Mouse (Mus musculus) stomach, adult 2 months (tissue): ENCODE data around the gene Mtx1. TPM values are rescaled to one million over a fixed set of nuclear protein-coding genes. Genes with fewer than 3 reads are reported as not detected.

ENCODE experiments used
- polyA plus RNA-seq: library from polyadenylated mRNA; depleted of rRNA; stranded (reverse); fragments of >200 nt; gene quantifications from 2 replicates; pipeline ENCODE4 v1.2.3, GENCODE M21; 2012; rRNA removed

Mtx1 gene
- 108 and 129 TPM in 2 replicates for polyA plus RNA-seq

DNA sequence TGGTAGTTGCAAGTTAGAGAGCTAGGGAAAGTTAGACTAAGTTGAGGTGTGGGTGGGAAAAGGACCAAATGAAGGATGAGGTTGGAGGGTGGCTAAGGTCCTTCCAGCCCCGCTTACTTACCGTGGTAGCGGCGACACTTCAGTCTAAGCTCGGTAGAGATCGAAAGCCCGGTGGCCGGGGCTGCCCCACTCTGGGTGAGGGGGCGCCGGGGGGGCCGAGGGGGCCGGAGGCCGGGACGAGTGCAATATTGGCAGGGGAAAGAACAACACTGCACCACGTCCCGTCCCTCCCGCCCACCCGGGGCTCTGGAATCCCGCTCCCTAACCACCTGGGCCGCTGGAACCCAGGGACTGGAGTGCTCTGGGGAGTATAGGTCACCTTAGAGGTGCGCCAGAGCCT, at the start of gene Mtx1:
Gene Mtx1 (minus strand): TSS at position 189 of the 400 bp plus-strand sequence.

DNA sequence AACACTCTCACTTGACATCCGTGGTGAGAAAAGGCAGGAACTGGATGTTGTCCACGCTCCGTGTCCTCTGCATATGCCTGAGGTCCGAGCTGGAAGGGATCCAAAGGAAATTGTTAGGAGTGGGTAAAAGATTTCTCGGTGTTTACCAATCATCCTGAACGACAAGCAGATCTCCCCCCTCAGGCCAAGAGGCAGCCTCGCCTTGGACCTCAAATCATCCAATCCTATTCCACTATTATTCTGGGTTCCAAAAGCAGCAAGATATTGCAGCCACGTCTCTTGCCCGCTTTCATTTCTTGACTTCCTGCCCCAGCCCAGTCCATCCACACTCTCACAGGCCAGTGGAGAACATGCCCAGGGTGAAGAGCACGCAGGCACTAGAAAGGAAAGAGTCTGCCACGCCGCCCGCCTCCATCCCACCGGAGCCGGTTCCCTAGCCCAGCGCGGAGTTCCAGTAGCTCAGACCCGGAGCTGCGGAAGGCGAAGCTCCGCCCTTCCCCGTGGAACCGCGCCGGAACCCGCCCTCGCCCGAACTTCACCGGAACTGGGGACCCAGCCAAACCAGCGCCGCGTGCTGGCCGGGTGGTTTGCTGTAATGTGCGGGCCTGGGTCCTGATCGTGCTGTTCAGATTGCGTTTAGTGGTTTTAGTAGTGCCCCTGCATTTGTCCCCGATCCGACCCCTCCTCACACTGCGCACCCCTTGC, 43.3 kb upstream of the Mtx1 start, which contains the start of gene Slc50a1:
Gene Slc50a1 (minus strand): TSS at position 520 of the 705 bp plus-strand sequence.

DNA sequence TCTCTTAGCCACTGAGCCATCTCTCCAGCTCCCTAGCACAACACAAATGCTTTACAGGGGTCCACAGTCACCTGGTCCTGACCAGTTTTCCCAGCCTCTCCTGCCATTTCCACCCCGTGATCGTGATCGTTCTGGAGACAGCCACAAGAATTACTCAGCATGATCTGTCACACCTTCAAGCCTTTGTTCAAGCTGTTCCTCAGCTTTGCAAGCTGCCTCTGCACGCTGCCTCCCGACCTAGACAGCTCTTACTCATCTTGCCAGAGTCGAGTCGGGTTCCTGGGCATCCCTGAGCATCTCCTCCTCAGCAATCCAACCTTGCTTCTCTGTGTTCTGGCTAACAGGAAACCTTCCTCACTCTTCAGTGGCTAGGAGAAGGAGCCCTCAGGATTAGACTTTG, 32.2 kb upstream of the Mtx1 start, which contains the start of gene Dpm3:
Gene Dpm3 (plus strand): TSS at position 283 of the 400 bp plus-strand sequence.

DNA sequence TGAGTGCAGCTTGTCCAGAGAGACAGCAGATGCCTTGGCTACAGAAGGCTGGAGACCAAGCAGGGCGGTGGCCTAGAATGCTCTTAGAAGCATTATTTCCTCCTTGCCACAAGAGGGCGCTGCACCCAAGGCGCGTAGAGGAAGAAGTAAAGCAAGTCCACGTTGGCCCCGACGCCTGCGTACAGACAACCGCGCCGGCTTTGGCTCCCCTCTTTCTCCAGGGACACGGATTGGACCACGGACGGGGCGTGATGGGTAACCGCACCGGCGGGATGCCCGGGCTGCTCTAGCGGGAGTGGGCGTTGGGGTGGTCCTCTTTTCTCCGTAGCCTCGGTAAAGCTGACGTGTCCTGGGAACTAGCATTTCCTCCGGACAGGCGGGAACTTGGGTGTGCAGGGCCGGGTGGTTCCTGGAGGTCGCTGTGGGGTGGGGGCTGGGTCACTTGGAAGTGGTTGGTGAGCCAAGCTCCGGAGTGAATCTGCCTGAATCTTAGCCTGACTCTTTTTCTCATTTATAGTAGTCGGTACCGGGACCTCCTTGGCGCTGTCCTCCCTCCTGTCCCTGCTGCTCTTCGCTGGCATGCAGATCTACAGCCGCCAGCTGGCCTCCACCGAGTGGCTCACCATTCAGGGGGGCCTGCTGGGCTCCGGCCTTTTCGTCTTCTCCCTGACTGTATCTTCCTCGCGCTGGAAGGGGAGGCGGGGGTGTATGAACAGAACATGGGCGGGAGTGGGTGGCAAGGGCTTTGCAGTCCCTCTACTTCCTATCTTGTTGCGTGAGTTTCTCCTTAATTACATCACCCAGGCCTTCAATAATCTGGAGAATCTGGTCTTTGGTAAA, 19.6 kb upstream of the Mtx1 start, which contains the start of gene Trim46:
Gene Trim46 (minus strand): TSS at position 49 of the 840 bp plus-strand sequence.

DNA sequence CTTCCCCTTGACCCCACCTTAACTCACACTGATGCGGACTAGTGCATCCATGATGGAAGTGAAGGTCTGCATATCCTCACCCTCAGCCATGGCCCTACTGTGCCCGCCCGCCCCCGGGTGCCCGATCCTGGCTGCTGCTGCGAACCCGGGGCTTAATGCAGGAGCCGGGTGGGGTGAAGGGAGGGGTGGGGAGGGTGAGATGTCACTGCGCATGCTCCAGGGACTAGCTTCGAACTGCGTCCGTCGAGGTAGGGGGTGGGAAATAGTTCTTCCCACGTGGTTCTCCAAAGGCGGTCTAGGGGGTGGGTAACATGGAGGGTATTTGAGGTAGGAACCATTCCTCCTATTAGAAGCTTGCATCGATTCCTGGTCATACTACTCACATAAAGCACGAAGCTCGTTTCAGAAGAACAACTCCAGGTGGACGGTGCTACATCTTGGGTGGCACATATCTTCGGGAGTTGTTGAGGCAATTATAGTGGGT, 18.8 kb upstream of the Mtx1 start, which contains the start of gene Krtcap2:
Gene Krtcap2 (plus strand): TSS at position 279 of the 484 bp plus-strand sequence.

DNA sequence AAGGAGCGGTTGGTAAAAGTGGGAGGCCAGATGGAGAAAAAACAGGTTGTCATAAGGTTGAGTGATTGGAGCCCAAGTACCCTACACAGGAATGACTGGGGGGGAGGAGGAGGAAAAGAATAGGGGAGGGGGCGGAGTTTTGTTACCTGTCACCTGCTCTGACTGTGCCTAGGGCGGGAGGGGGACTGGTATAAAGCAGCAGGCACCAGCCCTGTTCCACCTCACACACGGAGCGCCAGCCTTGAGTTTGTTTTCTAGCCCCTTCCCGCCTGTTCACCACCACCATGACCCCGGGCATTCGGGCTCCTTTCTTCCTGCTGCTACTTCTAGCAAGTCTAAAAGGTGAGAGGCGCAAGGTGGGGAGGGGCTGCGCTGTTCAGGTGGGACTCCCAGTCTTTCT, 1.9 kb upstream of the Mtx1 start, which contains the start of gene Muc1:
Gene Muc1 (plus strand): TSS at position 222 of the 400 bp plus-strand sequence.

DNA sequence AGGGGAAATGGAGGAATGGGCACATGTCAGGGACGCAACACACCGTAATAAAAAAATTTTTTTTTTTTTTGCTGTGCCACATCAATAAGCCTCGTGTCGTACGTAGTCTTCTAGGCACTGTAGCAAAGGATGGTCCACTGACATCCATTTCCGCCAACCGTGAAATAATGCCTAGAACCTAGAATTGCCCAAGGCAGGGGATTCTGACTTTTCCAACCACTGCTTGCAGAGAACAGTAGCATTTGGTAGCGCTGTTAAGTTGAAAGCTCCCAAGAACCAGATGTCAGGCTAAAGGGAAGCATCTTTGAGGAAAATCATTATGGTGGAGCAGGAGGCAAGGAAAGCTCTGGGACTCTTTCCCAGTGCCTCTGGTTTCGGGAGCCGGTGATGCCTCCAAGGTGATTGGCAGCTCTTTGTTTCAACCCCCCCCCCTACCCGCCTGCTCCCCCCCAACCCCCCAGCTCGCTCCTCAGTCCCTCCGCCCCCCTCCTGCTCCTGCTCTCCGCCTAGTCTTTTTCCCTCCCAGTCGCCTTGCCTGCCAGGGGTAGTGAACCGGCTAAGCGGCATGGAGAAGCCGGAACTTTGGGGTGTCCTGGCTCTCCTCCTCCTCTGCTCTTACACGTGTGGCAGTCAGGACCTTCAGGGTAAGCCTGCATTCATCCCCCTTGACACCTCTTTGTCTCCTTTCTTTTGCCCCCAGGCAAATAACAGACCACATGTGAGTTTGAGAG, 12.0 kb downstream of the Mtx1 start, which contains the start of gene Thbs3:
Gene Thbs3 (plus strand): TSS at position 500 of the 731 bp plus-strand sequence.

DNA sequence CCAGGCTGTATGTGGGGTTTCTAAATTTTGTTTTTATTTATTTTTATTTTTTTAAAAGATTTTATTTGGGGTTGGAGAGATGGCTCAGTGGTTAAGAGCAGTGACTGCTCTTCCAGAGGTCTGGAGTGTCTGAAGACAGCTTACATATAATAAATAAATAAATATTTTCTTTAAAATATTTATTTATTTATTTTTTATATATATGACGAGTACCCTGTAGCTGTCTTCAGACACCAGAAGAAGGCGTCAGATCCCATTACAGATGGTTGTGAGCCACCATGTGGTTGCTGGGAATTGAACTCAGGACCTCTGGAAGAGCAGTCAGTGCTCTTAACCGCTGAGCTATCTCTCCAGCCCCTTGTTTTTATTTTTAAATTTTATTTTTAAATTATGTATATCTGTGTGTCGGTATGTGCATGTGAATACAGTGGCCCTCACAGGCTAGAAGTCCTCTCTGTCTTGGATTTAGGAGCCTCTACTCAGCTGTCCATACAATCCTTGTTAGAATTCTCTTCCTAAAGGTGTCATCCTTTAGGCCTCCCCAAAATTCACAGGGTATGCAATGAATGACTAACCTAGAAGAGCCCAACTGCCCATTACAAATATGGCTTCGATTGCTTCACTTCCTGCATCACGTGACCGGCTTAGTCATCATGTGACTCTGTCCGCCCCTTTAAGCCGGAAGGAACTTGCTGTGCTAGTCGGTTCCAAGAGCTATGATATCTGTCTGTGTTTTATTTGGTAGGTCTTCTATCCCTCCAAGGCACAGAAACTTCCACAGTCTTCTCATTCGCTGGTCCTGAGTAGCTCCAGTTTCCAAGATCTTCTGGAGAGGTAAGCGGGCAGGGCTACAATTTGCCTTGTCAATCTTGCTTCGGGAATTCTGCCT, 24.4 kb downstream of the Mtx1 start, which contains the start of gene Gba:
Gene Gba (plus strand): TSS at position 676 of the 889 bp plus-strand sequence.

DNA sequence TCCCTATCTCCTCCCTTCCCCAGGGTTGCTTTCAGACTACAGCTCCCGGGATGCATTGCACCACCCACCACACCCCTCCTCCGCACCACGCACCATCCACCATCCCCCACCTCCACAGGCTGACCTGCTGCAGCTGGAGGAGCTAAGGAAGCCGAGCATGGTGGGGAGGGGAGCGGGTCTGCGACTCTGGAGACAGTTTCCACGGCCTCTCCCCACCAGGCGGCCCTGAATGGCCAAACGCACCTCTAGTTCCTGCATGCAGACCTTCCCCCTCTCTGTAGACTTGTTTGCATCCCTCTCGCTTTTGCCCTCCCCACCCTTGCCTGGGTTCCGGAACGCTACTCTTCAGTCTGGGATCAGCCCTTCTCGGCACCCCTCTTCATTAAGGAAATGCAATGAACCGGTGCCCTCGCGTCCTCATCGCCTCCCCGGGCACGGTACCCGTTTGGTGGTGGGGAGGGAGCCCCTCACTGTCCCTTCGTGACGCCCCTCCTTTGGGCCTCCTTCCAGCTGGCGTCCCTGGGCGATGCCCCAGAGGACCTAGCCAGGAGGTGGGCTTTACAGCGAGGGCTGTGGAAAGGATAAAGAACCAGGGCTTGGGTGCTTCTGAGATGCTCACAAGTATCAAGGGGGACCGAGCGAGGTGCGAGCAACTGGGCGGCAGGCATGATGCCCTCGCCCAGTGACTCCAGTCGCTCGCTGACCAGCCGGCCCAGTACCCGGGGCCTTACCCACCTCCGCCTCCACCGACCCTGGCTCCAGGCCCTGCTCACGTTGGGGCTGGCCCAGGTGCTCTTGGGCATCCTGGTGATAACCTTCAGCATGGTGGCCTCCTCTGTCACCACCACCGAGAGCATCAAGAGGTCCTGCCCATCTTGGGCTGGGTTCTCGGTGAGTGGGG, 43.6 kb downstream of the Mtx1 start, which contains the start of gene Fam189b:
Gene Fam189b (plus strand): TSS at position 86 of the 901 bp plus-strand sequence.

DNA sequence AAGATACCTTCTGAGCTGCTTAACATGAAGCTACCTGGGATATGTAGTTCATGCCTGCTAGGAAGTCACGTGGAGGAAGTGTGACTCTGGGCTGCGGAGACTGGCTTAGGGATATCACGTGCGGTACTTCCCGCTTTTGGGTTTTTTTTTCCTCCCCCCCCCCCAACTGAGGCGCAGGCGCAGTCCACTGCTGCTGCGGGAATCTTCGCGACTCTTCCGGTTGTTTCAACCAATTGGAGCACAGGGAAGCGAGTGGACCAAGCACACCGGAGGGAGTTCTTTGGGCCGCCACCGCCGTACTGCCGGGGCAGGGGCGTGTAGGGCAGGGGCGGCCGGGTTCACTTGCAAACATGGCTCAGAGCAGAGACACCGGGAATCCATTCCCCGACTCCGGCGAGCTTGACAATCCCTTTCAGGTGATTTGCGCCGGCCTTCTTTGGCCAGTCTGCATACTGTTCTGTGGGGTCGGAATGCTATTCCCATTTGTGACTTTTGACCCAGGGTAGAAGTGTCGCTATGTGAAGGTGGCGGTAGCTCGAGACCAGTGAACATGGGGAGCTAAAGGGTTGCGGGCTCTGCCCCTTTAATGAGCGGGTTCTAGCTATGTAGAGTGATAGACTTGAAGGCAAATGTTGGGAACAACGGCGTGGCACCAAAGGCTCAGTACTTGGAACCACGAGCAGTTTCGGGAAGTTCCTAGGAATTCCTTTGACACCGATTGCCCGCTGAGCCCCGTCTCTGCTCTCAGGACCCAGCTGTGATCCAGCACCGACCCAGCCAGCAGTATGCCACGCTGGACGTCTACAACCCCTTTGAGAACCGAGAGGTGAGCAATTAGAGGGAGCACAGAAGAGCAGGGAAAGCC, 49.4 kb downstream of the Mtx1 start, which contains the start of gene Scamp3:
Gene Scamp3 (plus strand): TSS at position 232 of the 865 bp plus-strand sequence.

DNA sequence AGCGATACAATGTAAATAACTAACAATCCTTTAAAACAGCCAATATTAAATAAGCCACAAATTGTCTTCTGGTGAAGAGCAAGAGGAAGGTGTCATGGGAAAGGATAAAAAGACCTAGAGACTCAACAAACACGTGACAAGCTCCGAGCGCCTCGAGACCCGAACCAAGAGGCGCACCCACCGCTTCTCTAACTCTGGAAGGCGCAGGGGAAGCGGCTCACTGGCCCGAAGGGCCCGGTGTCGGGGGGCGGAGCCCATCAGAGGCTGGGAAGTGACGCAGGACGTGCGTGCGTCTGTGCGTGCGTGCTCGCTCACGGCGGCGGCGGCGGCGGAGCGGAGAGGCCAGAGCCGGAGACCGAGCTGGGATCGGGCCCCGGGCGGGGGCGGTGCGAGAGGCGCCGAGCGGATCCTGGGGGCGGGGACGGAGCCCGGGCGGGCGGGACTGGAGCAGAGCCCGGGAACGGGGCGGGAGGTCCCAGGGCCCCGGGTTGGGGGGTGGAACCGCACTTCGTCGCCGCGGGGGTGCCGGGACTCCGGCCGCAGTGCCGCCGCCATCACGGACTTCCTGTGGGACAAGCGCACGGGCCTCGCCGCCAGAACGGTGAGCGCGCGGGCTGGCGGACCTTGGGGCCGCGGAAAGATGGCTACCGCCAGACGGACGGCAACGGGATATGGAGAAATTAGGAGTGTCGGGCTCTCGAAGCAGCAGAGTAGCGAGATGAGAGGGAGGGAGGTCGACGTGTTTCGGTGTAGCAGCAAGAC, 62.2 kb downstream of the Mtx1 start, which contains the start of gene Clk2:
Gene Clk2 (plus strand): TSS at position 290 of the 762 bp plus-strand sequence.

DNA sequence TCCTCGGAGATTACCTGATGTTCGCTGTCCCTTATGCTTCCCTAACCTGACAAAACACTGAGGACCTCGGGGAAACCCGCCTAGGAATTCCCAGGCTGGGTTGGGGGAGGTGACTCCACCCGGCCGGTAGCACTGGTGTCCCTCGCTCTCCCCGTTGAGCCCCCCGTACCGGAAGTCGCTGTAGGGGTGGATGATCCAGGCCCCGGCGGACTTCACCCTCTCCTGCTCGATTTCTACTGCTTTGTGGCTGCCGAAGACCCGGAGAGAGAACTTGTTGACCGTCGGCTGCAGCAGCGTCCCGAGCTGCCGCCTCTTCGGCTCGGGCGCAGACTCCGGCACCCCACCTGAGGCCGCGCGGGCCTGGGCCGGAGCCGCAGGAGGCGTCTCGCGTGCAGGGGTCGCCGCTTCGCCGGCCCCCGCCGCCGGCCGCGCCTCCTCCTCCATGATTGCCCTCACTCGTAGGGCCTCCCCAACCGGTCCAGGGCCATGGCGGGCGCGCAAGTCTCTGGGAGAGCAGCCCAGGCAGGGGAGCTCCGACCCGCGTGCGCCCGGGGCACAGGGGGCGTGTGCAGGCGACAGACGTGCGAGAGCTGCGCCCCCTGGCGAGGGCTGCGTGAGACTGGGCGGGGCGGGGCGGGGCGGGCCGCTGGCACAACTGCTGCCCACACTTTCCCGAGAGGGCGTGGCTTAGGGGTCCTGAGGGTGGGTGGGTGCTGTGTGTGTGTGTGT, 67.1 kb downstream of the Mtx1 start, which contains the start of gene Hcn3:
Gene Hcn3 (minus strand): TSS at position 581 of the 729 bp plus-strand sequence.

Other genes with a start within 250 kb of the Mtx1 start
- gene Rusc1, start 133.8 kb downstream of the Mtx1 start, polyA plus RNA-seq, result 33.5 and 43.6 TPM in 2 replicates
- gene Gm43738, start 126.0 kb downstream of the Mtx1 start, polyA plus RNA-seq, result not detected in 2 replicates
- gene Fdps, start 125.1 kb downstream of the Mtx1 start, polyA plus RNA-seq, result 111 and 125 TPM in 2 replicates
- 52.9 and 76.0 TPM in 2 replicates for gene Pklr, start 90.9 kb downstream of the Mtx1 start, polyA plus RNA-seq
- gene Hcn3, start 66.9 kb downstream of the Mtx1 start, polyA plus RNA-seq, result 0.65 and 1.1 TPM in 2 replicates
- gene Clk2, start 62.3 kb downstream of the Mtx1 start, polyA plus RNA-seq, result 13.4 and 18.5 TPM in 2 replicates
- 74.0 and 74.9 TPM in 2 replicates for gene Scamp3, start 49.6 kb downstream of the Mtx1 start, polyA plus RNA-seq
- 20.3 and 21.6 TPM in 2 replicates for gene Fam189b, start 43.9 kb downstream of the Mtx1 start, polyA plus RNA-seq
- gene Gba, start 24.2 kb downstream of the Mtx1 start, polyA plus RNA-seq, result 45.8 and 47.7 TPM in 2 replicates
- 27.5 and 28.7 TPM in 2 replicates for gene Thbs3, start 11.9 kb downstream of the Mtx1 start, polyA plus RNA-seq
- gene Muc1, start 2.0 kb upstream of the Mtx1 start, polyA plus RNA-seq, result 698 and 860 TPM in 2 replicates
- gene Krtcap2, start 18.9 kb upstream of the Mtx1 start, polyA plus RNA-seq, result 227 and 292 TPM in 2 replicates
- 12.7 and 15.7 TPM in 2 replicates for gene Trim46, start 19.2 kb upstream of the Mtx1 start, polyA plus RNA-seq
- 275 and 451 TPM in 2 replicates for gene Dpm3, start 32.3 kb upstream of the Mtx1 start, polyA plus RNA-seq
- gene Slc50a1, start 43.5 kb upstream of the Mtx1 start, polyA plus RNA-seq, result 140 and 155 TPM in 2 replicates
- gene Efna1, start 54.1 kb upstream of the Mtx1 start, polyA plus RNA-seq, result 25.4 and 26.7 TPM in 2 replicates
- 22.2 and 41.9 TPM in 2 replicates for gene Efna3, start 95.9 kb upstream of the Mtx1 start, polyA plus RNA-seq
- 5.6 and 17.9 TPM in 2 replicates for gene Efna4, start 110.9 kb upstream of the Mtx1 start, polyA plus RNA-seq
- 105 and 117 TPM in 2 replicates for gene Adam15, start 122.9 kb upstream of the Mtx1 start, polyA plus RNA-seq
- 0.84 and 1.1 TPM in 2 replicates for gene Dcst2, start 134.9 kb upstream of the Mtx1 start, polyA plus RNA-seq
- gene Dcst1, start 138.2 kb upstream of the Mtx1 start, polyA plus RNA-seq, result 0.03 and 0.13 TPM in 2 replicates
- gene Zbtb7b, start 167.7 kb upstream of the Mtx1 start, polyA plus RNA-seq, result 85.6 and 92.0 TPM in 2 replicates
- gene Lenep, start 175.7 kb upstream of the Mtx1 start, polyA plus RNA-seq, result 0.35 and 0.95 TPM in 2 replicates
- 12.9 and 14.3 TPM in 2 replicates for gene Flad1, start 184.8 kb upstream of the Mtx1 start, polyA plus RNA-seq
- gene Cks1b, start 191.3 kb upstream of the Mtx1 start, polyA plus RNA-seq, result 4.7 and 4.9 TPM in 2 replicates
- 28.6 and 34.3 TPM in 2 replicates for gene Shc1, start 191.4 kb upstream of the Mtx1 start, polyA plus RNA-seq
- 53.2 and 125 TPM in 2 replicates for gene Pygo2, start 203.1 kb upstream of the Mtx1 start, polyA plus RNA-seq
- gene Pbxip1, start 209.6 kb upstream of the Mtx1 start, polyA plus RNA-seq, result 37.4 and 38.3 TPM in 2 replicates
- 7.5 and 10.9 TPM in 2 replicates for gene Pmvk, start 227.5 kb upstream of the Mtx1 start, polyA plus RNA-seq